Mouse (Mus musculus): ENCODE measurements at regions not wholly inside any gene's neighbourhood (a gene's known extent, or its start where the extent isn't known, plus 50 kb on each side); places are given as distances from the start of the nearest gene placed in this dataset.

DNA sequence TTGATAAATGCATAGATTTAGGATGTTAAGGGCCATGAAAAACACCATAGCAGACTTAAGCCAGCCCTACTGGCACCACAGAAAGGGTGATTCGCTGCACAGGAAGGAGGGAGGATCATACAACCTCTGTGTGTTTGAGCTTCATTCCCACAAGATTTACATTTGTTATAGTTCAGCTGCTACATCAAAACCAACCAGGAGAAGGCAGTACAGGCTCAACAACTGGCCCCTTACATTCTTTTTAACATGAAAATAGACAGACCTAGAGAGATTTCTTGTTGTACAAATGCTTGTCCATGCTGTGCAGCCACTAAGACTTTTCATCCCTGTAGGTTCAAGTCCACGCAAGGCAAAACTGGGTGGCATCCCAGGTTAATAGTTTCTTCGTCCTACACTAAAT lies 412.6 kb upstream of the 5930422O12Rik start:
- TF ChIP-seq POLR2A (IDR thresholded peaks at IDR 0.05; ENCODE audit: borderline replicate concordance, control insufficient read depth, low read depth, low read length): no peak
- TF ChIP-seq CTCF (IDR thresholded peaks at IDR 0.05; ENCODE audit: control insufficient read depth, insufficient read depth, low read length): no peak

Data from bone marrow, adult 2 months (tissue).